Mouse (Mus musculus): ENCODE data around the gene Nrg3. TPM values are rescaled to one million over a fixed set of nuclear protein-coding genes. Genes with fewer than 3 reads are reported as not detected.

Nrg3 gene
- polyA plus RNA-seq, 1 experiment from 2014 or later = 0.70 TPM

DNA sequence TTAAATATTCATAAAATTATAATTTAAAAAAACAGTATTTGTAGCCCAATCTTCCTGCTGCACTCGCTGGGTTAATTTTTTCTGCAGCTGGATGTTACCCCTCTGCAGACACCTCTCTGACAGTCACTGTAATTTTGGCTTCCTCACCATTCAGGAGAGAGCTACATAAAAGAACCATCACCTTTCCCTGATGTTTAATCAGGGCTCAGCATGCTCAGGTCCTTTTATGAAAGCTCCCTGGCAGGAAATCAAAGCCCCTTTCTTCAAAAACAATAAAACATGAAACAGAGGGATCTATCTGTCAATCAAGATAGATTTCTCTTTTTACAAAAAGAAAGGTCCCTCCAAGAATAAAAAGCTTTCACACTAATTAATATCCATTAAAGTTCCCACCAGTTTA lies 51.0 kb downstream of the Nrg3 start:
- DNase-seq (ENCODE audit: low spot score) = no peak
- Histone ChIP-seq H3K4me2 (ENCODE audit: low read depth, low read length) (no peak overlapping the region), H3K36me3 (replicated peaks; ENCODE audit: control insufficient read depth, insufficient read depth, low read depth, low read length) (no peaks in the 10 kb centered on the region), H3K9ac (replicated peaks; ENCODE audit: low read length) (no peak overlapping the region), H3K4me3 (ENCODE audit: low read depth, low read length) (no peak overlapping the region), H3K9me3 (replicated peaks; ENCODE audit: control insufficient read depth, low read length) (no peaks in the 10 kb centered on the region), H3K4me1 (ENCODE audit: control insufficient read depth, insufficient read depth, low read length) (no peaks in the 10 kb centered on the region), H3K27me3 (ENCODE audit: control insufficient read depth, insufficient read depth, low read length) (no peaks in the 10 kb centered on the region), H3K27ac (replicated peaks; ENCODE audit: low read depth, low read length) (no peak overlapping the region)
- 62% methylated on average over 1 of the region's 1 CpGs for WGBS
- ATAC-seq (replicated peaks; ENCODE audit: insufficient number of reproducible peaks, low FRiP score, low TSS enrichment, low read depth) = no peak

DNA sequence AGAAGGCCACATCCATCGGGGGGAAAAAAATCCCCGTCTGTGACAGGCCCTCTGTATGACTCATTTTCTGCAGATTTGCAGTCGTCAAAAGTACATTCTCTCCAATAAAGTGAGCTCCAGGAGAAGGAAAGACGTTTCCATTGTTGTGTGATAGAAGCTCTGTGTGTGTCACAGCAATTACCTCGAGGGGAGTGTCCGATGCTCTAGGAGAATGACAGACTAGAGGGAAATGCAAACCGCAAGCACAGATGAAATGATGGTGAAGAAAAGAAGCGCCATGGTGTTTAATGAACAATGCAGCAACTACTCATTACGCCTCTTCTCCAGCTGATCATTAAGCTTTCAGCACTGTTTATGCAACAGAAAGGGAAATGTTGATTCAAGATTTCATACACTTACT lies 59.6 kb downstream of the Nrg3 start:
- H3K27me3 ChIP-seq (ENCODE audit: control insufficient read depth, insufficient read depth, low read length) = no peaks in the 10 kb centered on the region
- H3K4me3 ChIP-seq (ENCODE audit: low read depth, low read length) = no peak overlapping the region
- H3K27ac ChIP-seq (replicated peaks; ENCODE audit: low read depth, low read length) = no peak overlapping the region
- DNase-seq (ENCODE audit: low spot score) (no peak), ATAC-seq (replicated peaks; ENCODE audit: insufficient number of reproducible peaks, low FRiP score, low TSS enrichment, low read depth) (no peak)
- no peaks in the 10 kb centered on the region for H3K36me3 ChIP-seq (replicated peaks; ENCODE audit: control insufficient read depth, insufficient read depth, low read depth, low read length)
- no peaks in the 10 kb centered on the region for H3K9me3 ChIP-seq (replicated peaks; ENCODE audit: control insufficient read depth, low read length)
- no peak overlapping the region for H3K9ac ChIP-seq (replicated peaks; ENCODE audit: low read length)
- no peaks in the 10 kb centered on the region for H3K4me1 ChIP-seq (ENCODE audit: control insufficient read depth, insufficient read depth, low read length)
- H3K4me2 ChIP-seq (ENCODE audit: low read depth, low read length) = no peak overlapping the region
- WGBS = 52% methylated on average over 9 of the region's 9 CpGs

DNA sequence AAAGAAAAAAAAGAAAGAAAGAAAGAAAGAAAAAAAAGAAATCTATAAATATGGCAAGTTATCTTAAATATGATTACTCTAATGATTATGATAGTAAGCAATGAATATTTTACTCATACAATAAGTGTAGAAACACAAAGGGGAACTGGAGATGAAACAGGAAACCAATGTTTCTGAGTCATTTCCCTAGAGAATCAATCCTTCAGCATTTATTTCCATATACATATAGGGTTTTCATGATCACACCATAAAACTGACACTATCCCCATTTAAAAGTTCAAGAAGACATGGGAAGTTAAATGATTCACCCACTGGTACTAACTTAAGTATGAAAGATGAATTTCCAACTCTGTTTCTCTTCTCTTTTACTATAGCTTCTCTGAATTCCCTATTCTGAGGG lies 86.0 kb downstream of the Nrg3 start:
- Histone ChIP-seq H3K9me3 (replicated peaks; ENCODE audit: control insufficient read depth, low read length) (no peaks in the 10 kb centered on the region), H3K27ac (replicated peaks; ENCODE audit: low read depth, low read length) (no peak overlapping the region), H3K27me3 (ENCODE audit: control insufficient read depth, insufficient read depth, low read length) (no peaks in the 10 kb centered on the region), H3K4me1 (ENCODE audit: control insufficient read depth, insufficient read depth, low read length) (no peaks in the 10 kb centered on the region), H3K9ac (replicated peaks; ENCODE audit: low read length) (no peak overlapping the region), H3K36me3 (replicated peaks; ENCODE audit: control insufficient read depth, insufficient read depth, low read depth, low read length) (no peaks in the 10 kb centered on the region), H3K4me2 (ENCODE audit: low read depth, low read length) (no peak overlapping the region), H3K4me3 (ENCODE audit: low read depth, low read length) (no peak overlapping the region)
- no peak for ATAC-seq (replicated peaks; ENCODE audit: insufficient number of reproducible peaks, low FRiP score, low TSS enrichment, low read depth)
- DNase-seq (ENCODE audit: low spot score) = no peak

DNA sequence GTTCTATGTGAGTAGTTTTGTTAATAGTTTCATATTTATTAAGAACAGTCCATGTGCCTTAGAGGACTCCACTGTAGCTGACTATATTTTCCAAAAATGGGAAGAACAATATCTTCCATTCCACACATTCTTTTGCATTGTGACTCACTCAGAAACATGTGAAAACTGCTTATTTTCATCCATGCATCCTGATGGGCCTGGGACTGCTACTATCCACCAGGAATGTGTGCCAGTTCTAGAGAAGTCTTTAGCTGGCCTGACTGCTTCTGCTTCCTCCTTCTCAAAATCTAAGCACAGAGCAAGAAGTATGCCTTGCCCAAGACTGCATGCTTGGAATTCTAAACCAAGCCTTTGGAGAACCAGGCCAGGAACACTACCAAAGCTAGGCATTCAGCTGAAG lies 91.6 kb downstream of the Nrg3 start:
- ATAC-seq (replicated peaks; ENCODE audit: insufficient number of reproducible peaks, low FRiP score, low TSS enrichment, low read depth) = no peak
- no peak for DNase-seq (ENCODE audit: low spot score)
- Histone ChIP-seq H3K9ac (replicated peaks; ENCODE audit: low read length) (no peak overlapping the region), H3K36me3 (replicated peaks; ENCODE audit: control insufficient read depth, insufficient read depth, low read depth, low read length) (no peaks in the 10 kb centered on the region), H3K27ac (replicated peaks; ENCODE audit: low read depth, low read length) (no peak overlapping the region), H3K4me3 (ENCODE audit: low read depth, low read length) (no peak overlapping the region), H3K27me3 (ENCODE audit: control insufficient read depth, insufficient read depth, low read length) (no peaks in the 10 kb centered on the region), H3K4me2 (ENCODE audit: low read depth, low read length) (no peak overlapping the region), H3K9me3 (replicated peaks; ENCODE audit: control insufficient read depth, low read length) (no peaks in the 10 kb centered on the region), H3K4me1 (ENCODE audit: control insufficient read depth, insufficient read depth, low read length) (no peaks in the 10 kb centered on the region)

DNA sequence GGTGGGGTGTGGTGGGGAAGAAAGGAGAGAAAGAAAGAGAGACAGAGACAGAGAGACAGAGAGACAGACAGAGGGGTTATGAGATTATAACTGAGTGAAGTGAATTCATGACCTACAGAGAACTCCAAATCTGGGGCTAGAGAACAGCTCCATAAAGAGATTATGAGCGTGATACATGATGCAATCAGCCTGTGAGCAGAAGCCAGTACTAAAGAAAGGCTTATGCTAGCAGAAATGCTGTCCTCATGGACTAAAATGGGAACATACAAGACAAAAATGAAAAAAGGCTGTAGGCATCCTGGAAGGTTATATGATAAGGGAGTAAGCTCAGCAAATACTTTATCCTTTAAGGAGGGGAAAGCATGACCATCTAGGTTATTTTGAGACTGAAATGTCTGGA lies 99.7 kb downstream of the Nrg3 start:
- Histone ChIP-seq H3K4me1 (ENCODE audit: control insufficient read depth, insufficient read depth, low read length) (no peaks in the 10 kb centered on the region), H3K9ac (replicated peaks; ENCODE audit: low read length) (no peak overlapping the region), H3K4me3 (ENCODE audit: low read depth, low read length) (no peak overlapping the region), H3K4me2 (ENCODE audit: low read depth, low read length) (no peak overlapping the region), H3K9me3 (replicated peaks; ENCODE audit: control insufficient read depth, low read length) (no peaks in the 10 kb centered on the region), H3K36me3 (replicated peaks; ENCODE audit: control insufficient read depth, insufficient read depth, low read depth, low read length) (no peaks in the 10 kb centered on the region), H3K27ac (replicated peaks; ENCODE audit: low read depth, low read length) (no peak overlapping the region), H3K27me3 (ENCODE audit: control insufficient read depth, insufficient read depth, low read length) (no peaks in the 10 kb centered on the region)
- ATAC-seq (replicated peaks; ENCODE audit: insufficient number of reproducible peaks, low FRiP score, low TSS enrichment, low read depth) (no peak), DNase-seq (ENCODE audit: low spot score) (no peak)
- WGBS = 83% methylated on average over 1 of the region's 1 CpGs

DNA sequence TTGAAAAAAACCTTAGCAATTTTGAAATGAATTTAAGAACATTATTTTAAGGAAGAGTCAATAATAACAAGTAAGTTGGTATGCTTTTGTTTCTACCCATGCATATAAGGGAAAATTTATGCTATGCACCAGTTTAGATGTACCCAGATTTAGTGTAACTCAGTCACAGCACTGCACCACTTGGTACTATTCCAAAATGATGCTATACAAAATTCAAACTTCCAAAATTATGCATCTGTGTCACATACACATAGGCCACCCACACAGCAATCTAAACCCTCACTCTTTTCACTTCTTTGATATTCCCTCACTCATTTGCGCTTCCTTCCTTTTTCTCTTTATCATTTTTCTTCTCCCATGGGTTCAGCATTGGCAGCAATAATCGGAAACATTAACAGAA lies 116.6 kb downstream of the Nrg3 start:
- H3K9ac ChIP-seq (replicated peaks; ENCODE audit: low read length) = no peak overlapping the region
- no peaks in the 10 kb centered on the region for H3K36me3 ChIP-seq (replicated peaks; ENCODE audit: control insufficient read depth, insufficient read depth, low read depth, low read length)
- H3K9me3 ChIP-seq (replicated peaks; ENCODE audit: control insufficient read depth, low read length) = no peaks in the 10 kb centered on the region
- WGBS = 88% methylated on average over 2 of the region's 2 CpGs
- DNase-seq (ENCODE audit: low spot score) (no peak), ATAC-seq (replicated peaks; ENCODE audit: insufficient number of reproducible peaks, low FRiP score, low TSS enrichment, low read depth) (no peak)
- no peak overlapping the region for H3K4me3 ChIP-seq (ENCODE audit: low read depth, low read length)
- no peaks in the 10 kb centered on the region for H3K4me1 ChIP-seq (ENCODE audit: control insufficient read depth, insufficient read depth, low read length)
- H3K4me2 ChIP-seq (ENCODE audit: low read depth, low read length) = no peak overlapping the region
- no peak overlapping the region for H3K27ac ChIP-seq (replicated peaks; ENCODE audit: low read depth, low read length)
- H3K27me3 ChIP-seq (ENCODE audit: control insufficient read depth, insufficient read depth, low read length) = no peaks in the 10 kb centered on the region

DNA sequence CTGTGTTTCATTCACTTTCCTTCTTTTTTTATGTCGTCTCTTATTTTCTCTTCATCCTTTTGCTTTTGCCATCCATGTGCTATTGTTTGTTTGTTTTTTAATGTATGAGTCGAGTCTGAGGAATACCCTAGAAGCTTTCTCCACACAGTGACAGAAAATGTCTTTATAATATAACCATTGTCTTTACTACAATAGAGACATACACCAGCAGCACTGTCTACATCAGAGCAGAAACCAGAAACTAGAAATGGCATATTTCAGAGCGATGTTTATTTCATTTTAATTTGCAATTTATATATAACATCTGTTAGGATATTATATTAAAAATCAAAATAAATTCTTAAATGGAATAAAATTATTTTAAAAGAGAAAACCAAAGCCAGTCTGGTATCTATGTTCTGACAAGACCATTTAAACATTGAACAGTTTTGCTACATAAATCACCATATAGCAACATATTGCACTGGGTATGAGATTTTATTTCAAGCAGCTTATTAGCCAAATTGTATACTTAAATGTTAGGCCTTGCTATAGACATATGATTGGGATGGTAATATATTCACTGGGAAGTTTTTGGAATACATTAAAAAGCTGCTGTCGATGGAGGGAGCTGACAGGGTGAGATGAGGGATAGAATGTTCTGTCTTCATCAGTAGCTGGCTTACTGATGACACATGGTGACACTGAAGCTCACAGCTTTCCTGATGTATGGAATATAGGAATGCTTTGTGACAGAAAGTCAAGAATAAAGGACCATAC lies 120.7 kb downstream of the Nrg3 start:
- H3K4me3 ChIP-seq (ENCODE audit: low read depth, low read length) = no peak overlapping the region

DNA sequence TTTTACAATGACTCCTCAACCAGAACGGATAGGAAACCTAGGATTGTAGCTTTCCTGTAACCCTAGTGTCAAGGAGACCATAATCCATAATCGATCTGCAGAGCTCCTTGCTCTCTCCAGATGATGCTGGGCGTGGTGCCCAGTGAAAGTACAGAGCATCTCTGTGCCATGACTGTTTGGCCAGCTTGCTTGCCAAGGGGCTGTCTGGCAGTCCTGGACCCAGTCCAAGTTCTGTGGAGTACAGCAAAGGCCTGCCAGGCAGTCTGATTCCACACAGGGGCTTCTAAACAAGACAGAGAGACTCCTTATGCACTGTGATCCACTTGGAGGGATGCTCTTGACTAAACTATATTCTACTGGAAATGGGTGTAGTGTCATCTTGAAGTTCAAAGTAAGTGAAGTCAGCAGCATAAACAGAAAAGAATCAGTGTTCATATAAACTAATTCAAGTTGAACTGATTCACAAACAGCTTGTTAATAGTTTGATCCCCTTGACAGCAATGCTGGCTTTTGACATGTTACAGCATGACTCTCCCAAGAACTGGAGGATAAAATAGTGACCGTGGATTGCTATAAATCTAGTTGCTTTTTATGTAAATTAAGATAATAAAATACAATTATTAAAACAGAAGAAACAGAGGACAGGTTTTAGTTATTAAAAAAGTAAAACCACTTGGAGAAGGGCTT lies 155.3 kb downstream of the Nrg3 start:
- no peak overlapping the region for H3K4me2 ChIP-seq (ENCODE audit: low read depth, low read length)

More for the DNA sequence above, 120.7 kb downstream of the Nrg3 start:
- H3K4me1 ChIP-seq (ENCODE audit: control insufficient read depth, insufficient read depth, low read length) = no peaks in the 10 kb centered on the region
- no peak overlapping the region for H3K9ac ChIP-seq (replicated peaks; ENCODE audit: low read length)
- no peak overlapping the region for H3K4me2 ChIP-seq (ENCODE audit: low read depth, low read length)
- H3K27me3 ChIP-seq (ENCODE audit: control insufficient read depth, insufficient read depth, low read length) = no peaks in the 10 kb centered on the region
- ATAC-seq (replicated peaks; ENCODE audit: insufficient number of reproducible peaks, low FRiP score, low TSS enrichment, low read depth) (no peak), DNase-seq (ENCODE audit: low spot score) (no peak)
- no peaks in the 10 kb centered on the region for H3K36me3 ChIP-seq (replicated peaks; ENCODE audit: control insufficient read depth, insufficient read depth, low read depth, low read length)
- H3K9me3 ChIP-seq (replicated peaks; ENCODE audit: control insufficient read depth, low read length) = no peaks in the 10 kb centered on the region
- 80% methylated on average over 4 of the region's 4 CpGs for WGBS
- H3K27ac ChIP-seq (replicated peaks; ENCODE audit: low read depth, low read length) = no peak overlapping the region

More for the DNA sequence above, 155.3 kb downstream of the Nrg3 start:
- ATAC-seq (replicated peaks; ENCODE audit: insufficient number of reproducible peaks, low FRiP score, low TSS enrichment, low read depth) (no peak), DNase-seq (ENCODE audit: low spot score) (no peak)
- no peak overlapping the region for H3K9ac ChIP-seq (replicated peaks; ENCODE audit: low read length)
- WGBS = 76% methylated on average over 4 of the region's 4 CpGs
- no peaks in the 10 kb centered on the region for H3K9me3 ChIP-seq (replicated peaks; ENCODE audit: control insufficient read depth, low read length)
- no peaks in the 10 kb centered on the region for H3K4me1 ChIP-seq (ENCODE audit: control insufficient read depth, insufficient read depth, low read length)
- no peak overlapping the region for H3K27ac ChIP-seq (replicated peaks; ENCODE audit: low read depth, low read length)
- H3K4me3 ChIP-seq (ENCODE audit: low read depth, low read length) = no peak overlapping the region
- H3K36me3 ChIP-seq (replicated peaks; ENCODE audit: control insufficient read depth, insufficient read depth, low read depth, low read length) = no peaks in the 10 kb centered on the region
- H3K27me3 ChIP-seq (ENCODE audit: control insufficient read depth, insufficient read depth, low read length) = no peaks in the 10 kb centered on the region
